Mouse (Mus musculus): ENCODE data around the gene Zfp770.

- TF ChIP-seq CTCF (IDR thresholded peaks at IDR 0.05; ENCODE audit: low read depth) (no peak), EP300 (IDR thresholded peaks at IDR 0.05; ENCODE audit: low read depth) (no peak)
These were observed 43.9 kb downstream of the Zfp770 start for GRCm38 (mm10) chr2:114157345-114157744.
